Mouse (Mus musculus): Measurements from ENCODE around the gene Prdm1. TPM values are rescaled to one million over a fixed set of nuclear protein-coding genes. Genes with fewer than 3 reads are reported as not detected.

The Prdm1 gene
- total RNA-seq (2014; fragmentation: Nextera tagmentation): 27.7 and 29.1 TPM in 2 replicates
- 7.7 and 10.7 TPM in 2 replicates for total RNA-seq (2017)
- polyA plus RNA-seq (2012): 8.8 and 8.9 TPM in 2 replicates

- H3K36me3 ChIP-seq (replicated peaks): no peaks in the 10 kb centered on the region
- ATAC-seq (ENCODE audit: extremely low read depth, insufficient number of reproducible peaks, low FRiP score, poor library complexity, severe bottlenecking): no peak
- DNase-seq (ENCODE audit: low spot score): no peak
- TF ChIP-seq GATA2 (IDR thresholded peaks at IDR 0.05; ENCODE audit: borderline replicate concordance, low read depth, low read length) (no peak), CTCF (IDR thresholded peaks at IDR 0.05; ENCODE audit: low read depth, low read length) (no peak), POLR2AphosphoS5 (IDR thresholded peaks at IDR 0.05; ENCODE audit: insufficient replicate concordance, low read depth, low read length) (no peak), TAL1 (conservative IDR thresholded peaks at IDR 0.05; ENCODE audit: low read depth, low read length) (no peak), GATA1 (IDR thresholded peaks at IDR 0.05; ENCODE audit: borderline replicate concordance, low read length) (no peak)
- H3K4me1 ChIP-seq (ENCODE audit: insufficient read depth, low read depth, low read length): peaks cover 29% of the 10 kb centered on the region
- peak within 1 kb of the TSS; percentile 72 for H3K4me3 ChIP-seq (ENCODE audit: low read depth, low read length)
- H3K27me3 ChIP-seq (ENCODE audit: insufficient read depth, low read length): peaks cover 7% of the 10 kb centered on the region; the same call in 1 of the 2 replicates
- H3K9me3 ChIP-seq (replicated peaks): no peaks in the 10 kb centered on the region
These were observed at the start of gene Prdm1 for GRCm38 (mm10) chr10:44528291-44529082. TSS of gene Prdm1 (minus strand) at chr10:44528501.

- H3K4me3 ChIP-seq (ENCODE audit: low read depth, low read length): no peak overlapping the region
- no peak for TF ChIP-seq GATA2 (IDR thresholded peaks at IDR 0.05; ENCODE audit: borderline replicate concordance, low read depth, low read length)
- TF ChIP-seq POLR2AphosphoS5 (IDR thresholded peaks at IDR 0.05; ENCODE audit: insufficient replicate concordance, low read depth, low read length): no peak
- TF ChIP-seq CTCF (IDR thresholded peaks at IDR 0.05; ENCODE audit: low read depth, low read length): no peak
- no peak for TF ChIP-seq TAL1 (conservative IDR thresholded peaks at IDR 0.05; ENCODE audit: low read depth, low read length)
- TF ChIP-seq GATA1 (IDR thresholded peaks at IDR 0.05; ENCODE audit: borderline replicate concordance, low read length): no peak
- no peaks in the 10 kb centered on the region for H3K27me3 ChIP-seq (ENCODE audit: insufficient read depth, low read length)
- H3K4me1 ChIP-seq (ENCODE audit: insufficient read depth, low read depth, low read length): no peaks in the 10 kb centered on the region
- ATAC-seq (ENCODE audit: extremely low read depth, insufficient number of reproducible peaks, low FRiP score, poor library complexity, severe bottlenecking) (no peak), DNase-seq (ENCODE audit: low spot score) (no peak)
- no peaks in the 10 kb centered on the region for H3K36me3 ChIP-seq (replicated peaks)
- H3K9me3 ChIP-seq (replicated peaks): no peaks in the 10 kb centered on the region
These were observed 37.7 kb upstream of the Prdm1 start for GRCm38 (mm10) chr10:44565971-44566370.

GRCm38 (mm10) chr10:44565109-44565508 is 36.8 kb upstream of the Prdm1 start:
- no peaks in the 10 kb centered on the region for H3K4me1 ChIP-seq (ENCODE audit: insufficient read depth, low read depth, low read length)
- TF ChIP-seq GATA2 (IDR thresholded peaks at IDR 0.05; ENCODE audit: borderline replicate concordance, low read depth, low read length): no peak
- no peak for TF ChIP-seq TAL1 (conservative IDR thresholded peaks at IDR 0.05; ENCODE audit: low read depth, low read length)
- no peak for TF ChIP-seq POLR2AphosphoS5 (IDR thresholded peaks at IDR 0.05; ENCODE audit: insufficient replicate concordance, low read depth, low read length)
- no peak for TF ChIP-seq GATA1 (IDR thresholded peaks at IDR 0.05; ENCODE audit: borderline replicate concordance, low read length)
- TF ChIP-seq CTCF (IDR thresholded peaks at IDR 0.05; ENCODE audit: low read depth, low read length): no peak
- H3K27me3 ChIP-seq (ENCODE audit: insufficient read depth, low read length): no peaks in the 10 kb centered on the region
- H3K36me3 ChIP-seq (replicated peaks): no peaks in the 10 kb centered on the region
- H3K9me3 ChIP-seq (replicated peaks): no peaks in the 10 kb centered on the region
- ATAC-seq (ENCODE audit: extremely low read depth, insufficient number of reproducible peaks, low FRiP score, poor library complexity, severe bottlenecking) (no peak), DNase-seq (ENCODE audit: low spot score) (no peak)
- no peak overlapping the region for H3K4me3 ChIP-seq (ENCODE audit: low read depth, low read length)

GRCm38 (mm10) chr10:44556845-44557244 is 28.5 kb upstream of the Prdm1 start:
- Histone ChIP-seq H3K9me3 (replicated peaks) (no peaks in the 10 kb centered on the region), H3K4me3 (ENCODE audit: low read depth, low read length) (no peak overlapping the region), H3K4me1 (ENCODE audit: insufficient read depth, low read depth, low read length) (peaks cover 10% of the 10 kb centered on the region), H3K36me3 (replicated peaks) (no peaks in the 10 kb centered on the region), H3K27me3 (ENCODE audit: insufficient read depth, low read length) (no peaks in the 10 kb centered on the region)
- DNase-seq (ENCODE audit: low spot score): no peak
- ATAC-seq (ENCODE audit: extremely low read depth, insufficient number of reproducible peaks, low FRiP score, poor library complexity, severe bottlenecking): no peak
- no peak for TF ChIP-seq GATA1 (IDR thresholded peaks at IDR 0.05; ENCODE audit: borderline replicate concordance, low read length)
- TF ChIP-seq CTCF (IDR thresholded peaks at IDR 0.05; ENCODE audit: low read depth, low read length): no peak

- H3K9me3 ChIP-seq (replicated peaks): no peaks in the 10 kb centered on the region
- peaks cover 10% of the 10 kb centered on the region for H3K4me1 ChIP-seq (ENCODE audit: insufficient read depth, low read depth, low read length)
- no peak overlapping the region for H3K4me3 ChIP-seq (ENCODE audit: low read depth, low read length)
- DNase-seq (ENCODE audit: low spot score) (no peak), ATAC-seq (ENCODE audit: extremely low read depth, insufficient number of reproducible peaks, low FRiP score, poor library complexity, severe bottlenecking) (no peak)
- TF ChIP-seq GATA2 (IDR thresholded peaks at IDR 0.05; ENCODE audit: borderline replicate concordance, low read depth, low read length) (no peak), TAL1 (conservative IDR thresholded peaks at IDR 0.05; ENCODE audit: low read depth, low read length) (no peak), GATA1 (IDR thresholded peaks at IDR 0.05; ENCODE audit: borderline replicate concordance, low read length) (no peak), CTCF (IDR thresholded peaks at IDR 0.05; ENCODE audit: low read depth, low read length) (no peak)
- no peaks in the 10 kb centered on the region for H3K36me3 ChIP-seq (replicated peaks)
- H3K27me3 ChIP-seq (ENCODE audit: insufficient read depth, low read length): no peaks in the 10 kb centered on the region
These were observed 27.0 kb upstream of the Prdm1 start for GRCm38 (mm10) chr10:44555317-44555716.

GRCm38 (mm10) chr10:44553648-44554047 is 25.3 kb upstream of the Prdm1 start:
- H3K4me3 ChIP-seq (ENCODE audit: low read depth, low read length): no peak overlapping the region
- H3K4me1 ChIP-seq (ENCODE audit: insufficient read depth, low read depth, low read length): peaks cover 12% of the 10 kb centered on the region
- DNase-seq (ENCODE audit: low spot score) (no peak), ATAC-seq (ENCODE audit: extremely low read depth, insufficient number of reproducible peaks, low FRiP score, poor library complexity, severe bottlenecking) (no peak)
- H3K9me3 ChIP-seq (replicated peaks): no peaks in the 10 kb centered on the region
- TF ChIP-seq CTCF (IDR thresholded peaks at IDR 0.05; ENCODE audit: low read depth, low read length): no peak
- no peak for TF ChIP-seq POLR2AphosphoS5 (IDR thresholded peaks at IDR 0.05; ENCODE audit: insufficient replicate concordance, low read depth, low read length)
- TF ChIP-seq GATA2 (IDR thresholded peaks at IDR 0.05; ENCODE audit: borderline replicate concordance, low read depth, low read length): no peak
- no peak for TF ChIP-seq GATA1 (IDR thresholded peaks at IDR 0.05; ENCODE audit: borderline replicate concordance, low read length)
- no peak for TF ChIP-seq TAL1 (conservative IDR thresholded peaks at IDR 0.05; ENCODE audit: low read depth, low read length)
- H3K27me3 ChIP-seq (ENCODE audit: insufficient read depth, low read length): no peaks in the 10 kb centered on the region
- H3K36me3 ChIP-seq (replicated peaks): no peaks in the 10 kb centered on the region
